Mouse (Mus musculus) forebrain, embryonic 14.5 days (tissue): Measurements from ENCODE around the gene Atp6v1g3. TPM values are rescaled to one million over a fixed set of nuclear protein-coding genes. Genes with fewer than 3 reads are reported as not detected.
A peak's percentile ranks its signal among the peaks of the same experiment; 100 is the strongest.

Experiments
- ATAC-seq: fragments of 200-750 bp; cut with Nextera tagmentation; 2 replicates; pipeline ENCODE4 v1.8.0; 2017; ENCODE audit warnings: mild to moderate bottlenecking, moderate library complexity
- DNase-seq: peaks from one replicate; pipeline ENCODE4 v3.0.0-alpha.2; 2015; ENCODE audit warnings: low spot score
- H3K27ac ChIP-seq: fragments of 300-500 bp; sonication (generic); 2 replicates; pipeline ENCODE4 v1.5.1; 2014; ENCODE audit warnings: low read depth, mild to moderate bottlenecking, control low read depth, low read length, moderate library complexity
- H3K27me3 ChIP-seq: fragments of 300-500 bp; sonication (generic); replicated peaks from 2 replicates; pipeline ENCODE4 v1.6.1; 2014; ENCODE audit warnings: low read length, control low read depth, mixed read lengths; ENCODE audit not compliant: control insufficient read depth, insufficient read depth
- H3K36me3 ChIP-seq: fragments of 300-500 bp; sonication (generic); 2 replicates; pipeline ENCODE4 v1.6.1; 2014; ENCODE audit warnings: low read length, control low read depth; ENCODE audit not compliant: control insufficient read depth, insufficient read depth
- H3K4me1 ChIP-seq: fragments of 300-500 bp; sonication (generic); 2 replicates; pipeline ENCODE4 v1.6.1; 2014; ENCODE audit warnings: antibody characterized with exemption, low read length, control low read depth; ENCODE audit not compliant: control insufficient read depth, insufficient read depth
- H3K4me2 ChIP-seq: fragments of 300-500 bp; sonication (generic); 2 replicates; pipeline ENCODE4 v1.6.1; 2014; ENCODE audit warnings: mild to moderate bottlenecking, control low read depth, low read length
- H3K4me3 ChIP-seq: fragments of 300-500 bp; sonication (generic); 2 replicates; pipeline ENCODE4 v1.5.1; 2014; ENCODE audit warnings: low read depth, low read length, control low read depth
- H3K9ac ChIP-seq: fragments of 300-500 bp; sonication (generic); 2 replicates; pipeline ENCODE4 v1.6.1; 2014; ENCODE audit warnings: mild to moderate bottlenecking, low read length, control low read depth, moderate library complexity
- H3K9me3 ChIP-seq: fragments of 300-500 bp; sonication (generic); replicated peaks from 2 replicates; pipeline ENCODE4 v1.6.1; 2016; ENCODE audit warnings: low read length, control low read depth, mixed read lengths; ENCODE audit not compliant: control insufficient read depth
- WGBS: fragments of 180-500 bp; shearing (Covaris S2); extraction: QIAGEN DNeasy Blood & Tissue Kit; methylation state at CpG from one replicate; pipeline ENCODE4 v1.1.7; 2014; 5-methylcytosine and 5-hydroxymethylcytosine counted together
- polyA plus RNA-seq: library from polyadenylated mRNA; unstranded; fragments of >200 nt; fragmentation: Nextera tagmentation; extraction: Ambion mirVana; gene quantifications from 2 replicates; pipeline ENCODE4 v1.2.1, GENCODE M21; 2014

The Atp6v1g3 gene
- polyA plus RNA-seq, 1 experiment from 2014 or later: not detected

DNA sequence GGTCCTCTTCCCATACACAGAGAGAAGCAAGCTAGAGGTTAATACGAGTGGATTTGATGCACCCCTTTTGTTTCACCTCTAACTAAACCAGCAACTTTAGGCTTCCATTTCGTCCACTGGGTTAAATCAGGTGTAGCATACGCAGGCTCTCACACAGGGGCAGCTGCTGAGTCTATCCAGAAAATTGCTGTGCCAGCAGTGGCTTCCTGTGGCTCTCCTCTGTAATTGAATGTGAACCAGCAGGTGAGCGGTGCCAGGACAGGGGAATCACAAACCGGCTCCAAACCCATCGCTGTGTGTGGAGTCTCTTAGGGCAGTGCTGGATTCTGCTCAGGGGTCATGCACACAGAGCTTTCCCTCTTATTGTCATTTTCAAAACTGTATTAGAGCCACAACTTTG, 7.6 kb downstream of the Atp6v1g3 start:
- H3K4me3 ChIP-seq: no peak overlapping the region
- no peaks in the 10 kb centered on the region for H3K27me3 ChIP-seq
- 46% methylated on average over 6 of the region's 6 CpGs for WGBS
- no peak overlapping the region for H3K27ac ChIP-seq
- no peak for DNase-seq
- no peak for ATAC-seq
- H3K9ac ChIP-seq: no peak overlapping the region
- H3K4me1 ChIP-seq: no peaks in the 10 kb centered on the region
- no peaks in the 10 kb centered on the region for H3K36me3 ChIP-seq
- no peaks in the 10 kb centered on the region for H3K9me3 ChIP-seq
- H3K4me2 ChIP-seq: no peak overlapping the region

DNA sequence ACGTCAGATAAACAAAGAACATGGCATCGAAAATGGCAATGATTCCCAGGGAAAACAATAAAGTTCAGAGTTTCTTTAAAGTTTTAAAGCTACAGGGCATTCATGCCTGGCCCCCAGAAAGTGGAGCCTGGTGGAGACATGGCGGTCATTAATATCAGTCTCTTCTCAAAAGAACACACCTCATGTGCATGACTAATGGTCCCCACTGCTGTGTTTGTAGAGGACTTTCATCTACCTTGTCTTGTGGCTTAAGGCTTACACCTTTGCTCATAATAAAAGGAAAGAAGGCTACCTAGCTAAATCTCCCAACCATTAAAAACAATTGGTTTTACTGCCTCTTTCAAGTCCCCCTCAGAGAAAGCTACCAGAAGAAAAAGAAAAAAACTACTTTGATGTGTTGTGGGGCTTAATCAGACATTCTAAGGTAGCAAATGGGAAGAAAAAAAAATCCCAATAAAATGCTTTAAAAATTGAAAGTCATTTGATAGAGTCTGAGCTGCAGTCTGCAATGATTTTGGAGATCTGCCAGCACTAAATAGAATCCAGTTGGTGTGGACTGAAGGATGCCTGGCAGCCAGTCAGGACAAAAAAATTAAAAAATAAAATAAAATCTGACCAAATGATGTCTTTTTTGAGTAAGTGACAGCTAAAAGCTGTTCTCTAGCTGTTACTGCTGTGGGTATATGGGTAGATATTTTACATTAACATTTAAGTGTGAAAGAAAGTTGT, 9.0 kb downstream of the Atp6v1g3 start:
- 71% methylated on average over 3 of the region's 3 CpGs for WGBS

DNA sequence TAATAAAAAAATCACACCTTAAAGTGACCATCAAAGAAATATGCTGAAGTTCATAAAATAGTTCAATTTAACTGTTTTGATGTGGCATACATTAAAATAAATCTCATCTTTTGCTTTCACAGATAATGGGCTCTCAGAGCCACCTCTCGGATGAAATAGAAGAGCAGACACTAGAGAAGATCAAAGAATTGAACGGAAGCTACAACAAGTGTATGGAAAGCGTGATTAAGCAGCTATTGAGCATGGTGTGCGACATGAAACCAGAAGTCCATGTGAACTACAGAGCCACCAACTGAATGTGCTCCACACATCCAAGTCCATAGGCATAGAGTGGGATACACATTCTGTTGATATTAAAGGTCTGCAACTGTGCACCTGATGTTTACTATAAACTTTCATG, 14.1 kb downstream of the Atp6v1g3 start:
- Histone ChIP-seq H3K9me3 (no peaks in the 10 kb centered on the region), H3K9ac (no peak overlapping the region), H3K4me3 (no peak overlapping the region), H3K27ac (no peak overlapping the region), H3K4me2 (no peak overlapping the region), H3K36me3 (no peaks in the 10 kb centered on the region), H3K27me3 (no peaks in the 10 kb centered on the region), H3K4me1 (peaks cover 3% of the 10 kb centered on the region; the same call in 1 of the 2 replicates)
- ATAC-seq: no peak
- no peak for DNase-seq
- 91% methylated on average over 4 of the region's 4 CpGs for WGBS

More for the DNA sequence above, 9.0 kb downstream of the Atp6v1g3 start:
- DNase-seq (peak; percentile 75), ATAC-seq (peak; percentile 23; the same call in 1 of the 2 replicates)
- Histone ChIP-seq H3K27me3 (no peaks in the 10 kb centered on the region), H3K36me3 (no peaks in the 10 kb centered on the region), H3K4me2 (no peak overlapping the region), H3K4me3 (no peak overlapping the region), H3K9me3 (no peaks in the 10 kb centered on the region), H3K4me1 (no peaks in the 10 kb centered on the region), H3K27ac (no peak overlapping the region), H3K9ac (no peak overlapping the region)

DNA sequence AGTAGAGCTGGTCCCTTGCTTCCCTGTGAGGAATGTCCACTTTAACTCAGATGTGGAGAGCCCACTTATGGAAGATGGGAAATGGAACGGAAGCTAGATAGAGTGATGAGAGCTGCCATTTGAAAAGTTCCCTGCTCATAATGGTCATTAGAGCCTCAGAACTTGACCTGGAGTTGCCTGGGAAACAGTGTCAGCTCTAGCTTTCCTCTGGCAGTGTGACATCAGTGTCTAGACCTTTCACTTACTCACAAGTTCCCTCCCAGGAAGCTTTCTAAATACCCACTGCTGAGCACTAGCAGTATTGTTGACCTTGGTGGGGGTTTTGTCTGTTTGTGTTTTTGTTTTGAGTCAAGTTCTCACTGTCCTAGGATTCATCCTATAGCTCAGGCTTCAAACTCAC, 15.2 kb downstream of the Atp6v1g3 start:
- Histone ChIP-seq H3K9ac (no peak overlapping the region), H3K4me2 (no peak overlapping the region), H3K27me3 (no peaks in the 10 kb centered on the region), H3K27ac (no peak overlapping the region), H3K4me3 (no peak overlapping the region), H3K4me1 (peaks cover 3% of the 10 kb centered on the region; the same call in 1 of the 2 replicates), H3K9me3 (no peaks in the 10 kb centered on the region), H3K36me3 (no peaks in the 10 kb centered on the region)
- WGBS: 50% methylated on average over 1 of the region's 1 CpGs
- ATAC-seq (no peak), DNase-seq (no peak)

GRCm38 (mm10) chr1:138289455-138290425, 16.2 kb downstream of the Atp6v1g3 start:
- no peaks in the 10 kb centered on the region for H3K9me3 ChIP-seq
- 48% methylated on average over 7 of the region's 7 CpGs for WGBS
- peaks cover 3% of the 10 kb centered on the region; the same call in 1 of the 2 replicates for H3K4me1 ChIP-seq
- no peak overlapping the region for H3K4me2 ChIP-seq
- peak overlapping the region; percentile 36; the same call in 1 of the 2 replicates for H3K27ac ChIP-seq
- no peak overlapping the region for H3K9ac ChIP-seq
- DNase-seq (peak; percentile 74), ATAC-seq (peak; percentile 84)
- no peaks in the 10 kb centered on the region for H3K27me3 ChIP-seq
- H3K36me3 ChIP-seq: no peaks in the 10 kb centered on the region
- no peak overlapping the region for H3K4me3 ChIP-seq

DNA sequence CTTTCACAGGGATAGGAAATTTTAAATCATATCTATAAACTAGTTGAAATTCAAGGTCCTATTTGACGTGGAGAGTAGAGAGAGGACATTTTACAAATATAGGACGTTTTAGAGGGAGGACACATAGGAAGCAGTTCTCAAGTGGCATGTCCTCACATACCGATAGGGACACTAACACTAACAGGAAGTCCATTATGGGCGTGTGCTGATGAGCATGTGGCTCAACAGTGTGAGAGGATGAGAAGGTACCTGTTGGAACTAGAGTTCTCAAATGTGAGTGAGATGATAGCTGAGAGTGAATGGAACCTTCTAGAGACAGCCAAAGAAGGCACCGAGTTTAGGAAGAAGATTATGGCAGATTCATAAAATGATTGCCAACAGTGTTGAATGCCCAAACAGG, 17.9 kb downstream of the Atp6v1g3 start:
- no peak overlapping the region for H3K9ac ChIP-seq
- no peak overlapping the region for H3K4me3 ChIP-seq
- DNase-seq (no peak), ATAC-seq (no peak)
- 91% methylated on average over 5 of the region's 5 CpGs for WGBS
- no peak overlapping the region for H3K27ac ChIP-seq
- H3K36me3 ChIP-seq: no peaks in the 10 kb centered on the region
- H3K27me3 ChIP-seq: no peaks in the 10 kb centered on the region
- no peak overlapping the region for H3K4me2 ChIP-seq
- no peaks in the 10 kb centered on the region for H3K9me3 ChIP-seq
- H3K4me1 ChIP-seq: peaks cover 3% of the 10 kb centered on the region; the same call in 1 of the 2 replicates

DNA sequence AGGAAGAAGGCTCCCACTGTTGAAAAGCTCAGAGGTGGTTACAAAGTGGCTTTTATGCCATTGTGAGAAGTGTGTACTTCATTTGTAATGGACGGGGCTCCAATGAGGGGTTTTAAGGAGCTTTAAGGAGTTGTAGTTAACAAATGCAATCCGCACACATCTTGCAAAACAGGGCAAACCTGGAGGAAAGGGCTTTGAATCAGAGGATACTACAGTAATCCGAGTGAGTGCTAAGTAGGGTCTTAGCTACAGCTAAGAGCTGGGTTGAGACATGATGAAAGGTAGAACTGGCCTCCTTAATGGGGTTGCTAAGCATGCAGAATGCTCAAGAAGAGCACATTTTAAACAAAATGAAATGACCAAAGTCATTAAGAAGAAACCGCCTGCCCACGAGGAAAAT, 20.9 kb downstream of the Atp6v1g3 start:
- no peak overlapping the region for H3K27ac ChIP-seq
- H3K4me1 ChIP-seq: no peaks in the 10 kb centered on the region
- H3K9me3 ChIP-seq: no peaks in the 10 kb centered on the region
- no peak overlapping the region for H3K4me3 ChIP-seq
- no peaks in the 10 kb centered on the region for H3K27me3 ChIP-seq
- H3K4me2 ChIP-seq: no peak overlapping the region
- H3K9ac ChIP-seq: no peak overlapping the region
- ATAC-seq (no peak), DNase-seq (no peak)
- no peaks in the 10 kb centered on the region for H3K36me3 ChIP-seq
- 83% methylated on average over 5 of the region's 5 CpGs for WGBS

DNA sequence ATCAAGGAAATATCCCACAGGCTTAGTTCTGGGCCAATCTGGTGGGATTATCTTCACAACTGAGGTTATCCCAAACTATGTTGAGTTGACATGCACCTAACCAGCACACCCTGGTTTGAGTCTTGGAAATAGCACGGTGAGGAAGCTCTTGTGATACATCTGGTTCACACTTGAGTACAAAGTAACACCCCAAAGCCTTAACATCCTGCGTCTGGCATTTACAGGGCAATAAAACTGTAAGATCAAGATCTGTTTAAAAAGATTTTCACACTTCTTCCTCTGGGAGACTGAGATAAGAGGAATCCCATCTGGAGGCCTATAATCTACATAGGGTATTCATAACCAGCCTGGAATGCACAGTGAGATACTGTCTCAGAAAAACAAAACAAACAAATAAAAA, 24.6 kb downstream of the Atp6v1g3 start:
- 78% methylated on average over 2 of the region's 2 CpGs for WGBS
- Histone ChIP-seq H3K4me1 (no peaks in the 10 kb centered on the region), H3K9me3 (no peaks in the 10 kb centered on the region), H3K9ac (no peak overlapping the region), H3K27me3 (no peaks in the 10 kb centered on the region), H3K4me3 (no peak overlapping the region), H3K27ac (no peak overlapping the region), H3K36me3 (no peaks in the 10 kb centered on the region), H3K4me2 (no peak overlapping the region)
- no peak for ATAC-seq
- DNase-seq: no peak
